Mouse (Mus musculus) mammary gland, adult 2 months (tissue): ENCODE results near the gene H2-Q2. TPM values are rescaled to one million over a fixed set of nuclear protein-coding genes. Genes with fewer than 3 reads are reported as not detected.

Experiments
- polyA plus RNA-seq: library from polyadenylated mRNA; depleted of rRNA; stranded (reverse); fragments of >200 nt; gene quantifications from 2 replicates; pipeline ENCODE4 v1.2.3, GENCODE M21; 2012; ENCODE audit warnings: low replicate concordance; rRNA removed

The H2-Q2 gene
- 2.9 and 3.9 TPM in 2 replicates for polyA plus RNA-seq

DNA sequence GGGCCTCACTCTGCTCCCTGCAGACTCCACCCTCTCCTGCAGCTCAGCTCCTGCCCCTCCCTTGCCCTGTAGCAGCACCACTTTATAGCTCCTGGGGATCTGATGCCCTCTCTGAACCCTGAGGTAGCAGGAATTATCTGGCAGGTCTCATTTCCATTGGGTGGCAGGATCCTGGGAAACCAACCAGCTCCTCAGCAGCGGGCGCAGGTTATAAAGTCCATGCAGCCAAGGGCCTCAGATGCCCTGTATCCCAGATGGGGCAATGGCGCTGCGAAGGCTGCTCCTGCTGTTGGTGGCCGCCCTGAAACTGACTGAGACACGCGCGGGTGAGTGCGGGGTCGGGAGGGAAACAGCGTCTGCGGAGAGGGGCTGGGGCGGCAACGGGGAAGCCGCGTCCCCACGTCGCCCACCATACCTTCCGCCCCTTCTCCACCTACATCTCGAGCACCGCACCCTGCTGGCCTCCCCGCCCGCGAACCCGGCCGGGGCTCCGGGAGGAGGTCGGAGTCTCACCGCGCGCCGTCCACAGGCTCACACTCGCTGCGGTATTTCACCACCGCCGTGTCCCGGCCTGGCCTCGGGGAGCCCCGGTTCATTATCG, at the start of gene H2-Q2:
H2-Q2 (plus strand) TSS at position 172 of the 601 bp plus-strand sequence.

DNA sequence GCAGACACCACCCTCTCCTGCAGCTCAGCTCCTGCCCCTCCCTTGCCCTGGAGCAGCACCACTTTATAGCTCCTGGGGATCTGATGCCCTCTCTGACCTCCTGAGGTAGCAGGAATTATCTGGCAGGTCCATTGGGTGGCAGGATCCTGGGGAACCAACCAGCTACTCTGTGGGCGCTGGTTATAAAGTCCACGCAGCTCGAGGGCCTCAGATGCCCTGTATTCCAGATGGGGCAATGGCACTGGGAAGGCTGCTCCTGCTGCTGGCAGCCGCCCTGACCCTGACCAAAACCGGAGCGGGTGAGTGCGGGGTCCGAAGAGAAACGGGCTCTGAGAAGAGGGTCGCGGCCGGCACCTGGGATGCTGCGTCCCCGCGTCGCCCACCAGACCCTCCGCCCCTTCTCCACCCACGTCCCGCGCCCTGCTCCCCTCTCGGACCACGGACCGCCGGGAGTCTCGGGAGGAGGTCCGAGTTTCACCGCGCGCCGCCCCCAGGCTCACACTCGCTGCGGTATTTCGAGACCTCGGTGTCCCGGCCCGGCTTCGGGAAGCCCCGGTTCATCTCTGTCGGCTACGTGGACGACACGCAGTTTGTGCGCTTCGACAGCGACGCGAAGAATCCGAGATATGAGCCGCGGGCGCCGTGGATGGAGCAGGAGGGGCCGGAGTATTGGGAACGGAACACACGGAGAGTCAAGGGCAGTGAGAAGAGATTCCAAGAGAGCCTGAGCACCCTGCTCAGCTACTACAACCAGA, 21.5 kb upstream of the H2-Q2 start, which contains the start of gene H2-Q1:
H2-Q1 (plus strand) TSS at position 79 of the 755 bp plus-strand sequence.

DNA sequence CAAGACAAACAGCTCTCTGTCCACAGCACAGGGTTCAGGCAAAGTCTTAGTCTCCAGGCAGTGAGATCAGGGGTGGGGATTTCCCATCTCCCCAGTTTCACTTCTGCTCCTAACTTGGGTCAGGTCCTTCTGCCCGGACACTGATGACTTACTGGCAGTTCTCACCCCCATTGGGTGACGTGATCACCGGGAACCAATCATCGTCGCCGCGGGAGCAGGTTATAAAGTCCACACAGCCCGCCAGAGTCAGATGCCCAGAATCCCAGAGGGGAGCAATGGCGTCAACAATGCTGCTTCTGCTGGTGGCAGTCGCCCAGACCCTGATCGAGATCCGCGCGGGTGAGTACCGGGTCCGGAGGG, 37.3 kb downstream of the H2-Q2 start, which contains the start of gene H2-Q4:
H2-Q4 (plus strand) TSS at position 249 of the 360 bp plus-strand sequence.

Other genes starting within 250 kb of the H2-Q2 start
- gene Ly6g5c, start 234.0 kb upstream of the H2-Q2 start, polyA plus RNA-seq: not detected in 2 replicates
- gene Ly6g5b, start 226.8 kb upstream of the H2-Q2 start, polyA plus RNA-seq: 3.5 and 4.4 TPM in 2 replicates
- gene Gpank1, start 220.8 kb upstream of the H2-Q2 start, polyA plus RNA-seq: 16.3 and 24.8 TPM in 2 replicates
- gene Csnk2b, start 220.2 kb upstream of the H2-Q2 start, polyA plus RNA-seq: 376 and 470 TPM in 2 replicates
- gene D17H6S53E, start 215.9 kb upstream of the H2-Q2 start, polyA plus RNA-seq: 8.7 and 9.2 TPM in 2 replicates
- 0.16 and 0.93 TPM in 2 replicates for gene Apom, start 210.2 kb upstream of the H2-Q2 start, polyA plus RNA-seq
- 203 and 278 TPM in 2 replicates for gene Bag6, start 207.1 kb upstream of the H2-Q2 start, polyA plus RNA-seq
- 344 and 571 TPM in 2 replicates for gene Prrc2a, start 177.3 kb upstream of the H2-Q2 start, polyA plus RNA-seq
- gene Aif1, start 166.2 kb upstream of the H2-Q2 start, polyA plus RNA-seq: 2.8 and 5.7 TPM in 2 replicates
- 48.2 and 60.4 TPM in 2 replicates for gene Lst1, start 153.8 kb upstream of the H2-Q2 start, polyA plus RNA-seq
- 118 and 400 TPM in 2 replicates for gene Ltb, start 147.8 kb upstream of the H2-Q2 start, polyA plus RNA-seq
- 7.1 and 9.9 TPM in 2 replicates for gene Tnf, start 140.2 kb upstream of the H2-Q2 start, polyA plus RNA-seq
- 12.2 and 19.0 TPM in 2 replicates for gene Lta, start 136.9 kb upstream of the H2-Q2 start, polyA plus RNA-seq
- gene Gm16181, start 121.4 kb upstream of the H2-Q2 start, polyA plus RNA-seq: 0.80 and 4.0 TPM in 2 replicates
- gene Atp6v1g2, start 108.6 kb upstream of the H2-Q2 start, polyA plus RNA-seq: 6.5 and 11.8 TPM in 2 replicates
- gene Nfkbil1, start 106.5 kb upstream of the H2-Q2 start, polyA plus RNA-seq: 10.2 and 38.6 TPM in 2 replicates
- 265 and 272 TPM in 2 replicates for gene Ddx39b, start 100.5 kb upstream of the H2-Q2 start, polyA plus RNA-seq
- 1,785 and 2,234 TPM in 2 replicates for gene H2-D1, start 79.5 kb upstream of the H2-Q2 start, polyA plus RNA-seq
- 0.06 and 0.08 TPM in 2 replicates for gene H2-Q1, start 21.8 kb upstream of the H2-Q2 start, polyA plus RNA-seq
- gene H2-Q4, start 37.4 kb downstream of the H2-Q2 start, polyA plus RNA-seq: 138 and 275 TPM in 2 replicates
- gene H2-Q6, start 82.6 kb downstream of the H2-Q2 start, polyA plus RNA-seq: 123 and 169 TPM in 2 replicates
- gene H2-Q7, start 96.9 kb downstream of the H2-Q2 start, polyA plus RNA-seq: 529 and 618 TPM in 2 replicates
- gene H2-Q10, start 127.8 kb downstream of the H2-Q2 start, polyA plus RNA-seq: 195 and 217 TPM in 2 replicates
- gene Pou5f1, start 163.8 kb downstream of the H2-Q2 start, polyA plus RNA-seq: not detected in 2 replicates
- gene Tcf19, start 174.6 kb downstream of the H2-Q2 start, polyA plus RNA-seq: 9.0 and 13.1 TPM in 2 replicates
- 5.8 and 6.5 TPM in 2 replicates for gene Cchcr1, start 174.9 kb downstream of the H2-Q2 start, polyA plus RNA-seq
- 0.79 TPM in 1 of 2 replicates, not detected in the other for gene Psors1c2, start 191.0 kb downstream of the H2-Q2 start, polyA plus RNA-seq
- gene Cdsn, start 209.9 kb downstream of the H2-Q2 start, polyA plus RNA-seq: 63.9 and 77.7 TPM in 2 replicates
- gene 2300002M23Rik, start 225.2 kb downstream of the H2-Q2 start, polyA plus RNA-seq: not detected in 2 replicates